In the genomic region with DNA sequence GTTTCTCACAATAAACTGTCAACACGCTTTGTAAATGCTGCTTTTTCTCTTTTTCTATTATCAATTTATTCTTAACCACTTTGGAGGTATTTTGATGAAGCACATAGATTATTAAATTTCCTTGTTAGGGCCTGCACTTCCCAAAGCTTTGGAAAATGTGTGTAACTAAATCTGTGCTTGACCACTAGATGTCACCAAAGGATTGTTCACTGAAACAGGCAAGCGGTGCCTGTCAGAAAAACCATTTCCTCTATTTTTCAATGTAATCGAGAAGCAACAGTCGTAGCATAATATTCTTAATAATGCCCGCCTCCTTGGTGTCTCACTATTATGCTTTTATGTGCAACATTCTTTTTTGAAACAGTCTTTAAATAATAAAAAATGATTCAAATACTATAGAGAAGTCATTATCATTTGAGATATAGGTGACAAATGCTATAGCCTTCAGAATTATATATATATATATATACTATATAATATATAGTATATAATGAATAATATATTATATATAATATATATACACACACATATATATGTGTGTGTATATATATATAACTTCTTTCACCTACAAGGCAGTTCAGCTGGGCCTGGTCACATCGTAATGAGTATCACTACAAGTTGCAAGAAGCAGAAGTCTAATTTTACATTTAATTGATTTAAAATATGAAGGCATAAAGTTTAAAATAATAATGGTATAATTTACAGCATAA, we compare ENCODE assay signal across 8 mouse cellular contexts.
DNase-seq lines count a peak whose midpoint lies in the region; ATAC-seq and TF ChIP-seq lines count a peak whose summit lies in the region.

No protein-coding gene starts in this region.

- no peak overlapping the region for H3K9ac ChIP-seq in forebrain, embryonic 11.5 days (ENCODE audit: low read length)
- no peak overlapping the region for H3K9ac ChIP-seq in neural tube, embryonic 11.5 days (ENCODE audit: low read length)

- H3K4me3 ChIP-seq in gastrocnemius, adult 2 months: no peak overlapping the region
- no peak overlapping the region for H3K4me3 ChIP-seq in forebrain, embryonic 11.5 days (ENCODE audit: low read depth, low read length)
- H3K4me3 ChIP-seq in layer of hippocampus, adult 2 months: no peak overlapping the region
- no peak overlapping the region for H3K4me3 ChIP-seq in neural tube, embryonic 11.5 days (ENCODE audit: low read depth, low read length)

- DNase-seq in gastrocnemius, adult 2 months: no peak
- no peak for DNase-seq in gastrocnemius, postnatal 25 days
- peak; percentile 12 for DNase-seq in thymus, postnatal 0 days (ENCODE audit: low spot score)
- DNase-seq in thymus, adult 18-20 months: no peak
- no peak for DNase-seq in forebrain, embryonic 11.5 days (ENCODE audit: low spot score)
- peak; percentile 53 to 64 for DNase-seq in layer of hippocampus, adult 2 months (ENCODE audit: low spot score in 2 of 2)
- DNase-seq in neural tube, embryonic 11.5 days (ENCODE audit: low spot score): peak; percentile 22

- H3K27ac ChIP-seq in gastrocnemius, adult 2 months: no peak overlapping the region
- no peak overlapping the region for H3K27ac ChIP-seq in forebrain, embryonic 11.5 days (ENCODE audit: low read depth, low read length)
- no peak overlapping the region for H3K27ac ChIP-seq in layer of hippocampus, adult 2 months
- no peak overlapping the region for H3K27ac ChIP-seq in neural tube, embryonic 11.5 days (ENCODE audit: low read depth, low read length)

- peak; percentile 76 for TF ChIP-seq CTCF in gastrocnemius, adult 2 months (IDR thresholded peaks at IDR 0.05)
- peak; percentile 88 for TF ChIP-seq CTCF in layer of hippocampus, adult 2 months (conservative IDR thresholded peaks at IDR 0.05)

- H3K36me3 ChIP-seq in forebrain, embryonic 11.5 days (ENCODE audit: control insufficient read depth, insufficient read depth, low read length): no peaks in the 10 kb centered on the region
- H3K36me3 ChIP-seq in neural tube, embryonic 11.5 days (ENCODE audit: control insufficient read depth, insufficient read depth, low read length): no peaks in the 10 kb centered on the region

- intact Hi-C loops in gastrocnemius, adult 2 months (cut with DNase I): no loop called here

- no peaks in the 10 kb centered on the region for H3K4me1 ChIP-seq in forebrain, embryonic 11.5 days (replicated peaks; ENCODE audit: control insufficient read depth, insufficient read depth, low read length)
- no peaks in the 10 kb centered on the region for H3K4me1 ChIP-seq in neural tube, embryonic 11.5 days (ENCODE audit: control insufficient read depth, insufficient read depth, low read length)

- 32% methylated on average over 6 of the region's 6 CpGs for WGBS in forebrain, embryonic 11.5 days
- WGBS in neural tube, embryonic 11.5 days: 32% methylated on average over 6 of the region's 6 CpGs

- no peaks in the 10 kb centered on the region for H3K9me3 ChIP-seq in forebrain, embryonic 11.5 days (ENCODE audit: control insufficient read depth, low read length)
- H3K9me3 ChIP-seq in neural tube, embryonic 11.5 days (ENCODE audit: control insufficient read depth, low read length): no peaks in the 10 kb centered on the region

- peak; percentile 77; the same call in 1 of the 2 replicates for ATAC-seq in forebrain, embryonic 11.5 days (replicated peaks; ENCODE audit: low FRiP score)
- peak; percentile 33; the same call in 1 of the 2 replicates for ATAC-seq in neural tube, embryonic 11.5 days (ENCODE audit: insufficient read depth, low FRiP score, low TSS enrichment)
- no peak for ATAC-seq in activated CD4-positive, CD25-positive, alpha-beta regulatory T cell, adult 4 months

- H3K4me2 ChIP-seq in forebrain, embryonic 11.5 days (ENCODE audit: low read depth, low read length, severe bottlenecking): no peak overlapping the region
- no peak overlapping the region for H3K4me2 ChIP-seq in neural tube, embryonic 11.5 days (ENCODE audit: low read depth)

- H3K27me3 ChIP-seq in forebrain, embryonic 11.5 days (ENCODE audit: control insufficient read depth, insufficient read depth, low read length): no peaks in the 10 kb centered on the region
- H3K27me3 ChIP-seq in neural tube, embryonic 11.5 days (ENCODE audit: control insufficient read depth, insufficient read depth, low read length): no peaks in the 10 kb centered on the region

Comparison
In these comparisons a context has a peak if more than half of its experiments do, and no peak if none do; other contexts are left out.
1. DNase-seq: peak in thymus, postnatal 0 days (single experiment), layer of hippocampus, adult 2 months (2 of 2) and neural tube, embryonic 11.5 days (single experiment); none in gastrocnemius, adult 2 months (single experiment), gastrocnemius, postnatal 25 days (single experiment), thymus, adult 18-20 months (0 of 2) and forebrain, embryonic 11.5 days (single experiment).